Mouse (Mus musculus): ENCODE measurements at regions not wholly inside any gene's neighbourhood (a gene's known extent, or its start where the extent isn't known, plus 50 kb on each side); places are given as distances from the start of the nearest gene placed in this dataset.

DNA sequence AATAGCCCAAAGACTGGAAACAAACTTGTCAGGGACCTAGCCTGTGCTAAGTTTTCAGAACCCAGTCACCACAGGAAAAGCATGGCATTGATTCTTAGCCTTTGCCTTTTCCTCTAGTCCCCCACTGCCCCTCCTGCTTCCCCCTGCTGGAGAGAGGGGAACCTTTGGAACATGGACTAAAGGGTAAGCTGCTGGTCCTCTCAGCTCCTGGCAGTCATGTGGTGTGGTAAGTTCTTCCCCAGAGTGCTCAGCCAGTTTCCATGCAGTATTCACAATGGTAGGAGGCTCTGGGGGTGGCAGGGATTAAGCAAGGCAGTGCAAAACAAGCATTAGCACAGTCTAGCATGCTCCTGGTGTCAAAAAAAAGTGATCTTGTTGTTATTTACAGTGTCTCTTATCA, 470.3 kb downstream of the Bnc2 start:
- Histone ChIP-seq H3K4me3 (ENCODE audit: low read length) (no peak overlapping the region), H3K4me1 (ENCODE audit: control insufficient read depth, insufficient read depth, low read depth, low read length) (peaks cover 4% of the 10 kb centered on the region), H3K9me3 (ENCODE audit: control insufficient read depth, low read length) (no peaks in the 10 kb centered on the region), H3K9ac (ENCODE audit: low read depth, low read length) (no peak overlapping the region), H3K36me3 (ENCODE audit: control insufficient read depth, insufficient read depth, low read length) (no peaks in the 10 kb centered on the region), H3K27ac (ENCODE audit: low read depth, low read length) (no peak overlapping the region), H3K27me3 (replicated peaks; ENCODE audit: control insufficient read depth, insufficient read depth, low read length) (no peaks in the 10 kb centered on the region), H3K4me2 (ENCODE audit: low read length) (no peak overlapping the region)
- ATAC-seq = no peak

DNA sequence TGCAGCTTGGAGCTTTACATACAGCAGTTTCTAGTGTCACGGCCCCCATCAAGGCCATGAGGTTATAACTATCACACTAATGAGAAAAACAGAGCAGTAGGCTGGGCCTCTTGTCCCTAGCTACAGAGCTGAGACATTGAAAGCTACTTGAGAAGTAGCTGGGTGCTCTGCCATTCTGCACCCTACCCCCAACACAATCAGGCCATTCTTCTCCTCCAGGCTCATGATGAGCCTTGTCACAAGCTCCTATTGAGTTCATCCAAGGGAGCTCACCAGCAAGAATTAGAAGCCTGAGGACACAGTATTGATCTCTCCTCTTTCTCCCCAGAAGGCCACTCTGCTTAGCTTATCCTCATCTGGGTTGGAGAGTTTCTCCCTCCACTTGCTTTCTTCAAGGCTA, 466.9 kb downstream of the Bnc2 start:
- no peak for ATAC-seq
- 61% methylated on average over 1 of the region's 1 CpGs for WGBS
- H3K9me3 ChIP-seq (ENCODE audit: control insufficient read depth, low read length) = no peaks in the 10 kb centered on the region
- H3K27ac ChIP-seq (ENCODE audit: low read depth, low read length) = no peak overlapping the region
- H3K36me3 ChIP-seq (ENCODE audit: control insufficient read depth, insufficient read depth, low read length) = no peaks in the 10 kb centered on the region
- no peak overlapping the region for H3K9ac ChIP-seq (ENCODE audit: low read depth, low read length)
- no peaks in the 10 kb centered on the region for H3K4me1 ChIP-seq (ENCODE audit: control insufficient read depth, insufficient read depth, low read depth, low read length)
- no peak overlapping the region for H3K4me3 ChIP-seq (ENCODE audit: low read length)
- no peaks in the 10 kb centered on the region for H3K27me3 ChIP-seq (replicated peaks; ENCODE audit: control insufficient read depth, insufficient read depth, low read length)
- no peak overlapping the region for H3K4me2 ChIP-seq (ENCODE audit: low read length)

DNA sequence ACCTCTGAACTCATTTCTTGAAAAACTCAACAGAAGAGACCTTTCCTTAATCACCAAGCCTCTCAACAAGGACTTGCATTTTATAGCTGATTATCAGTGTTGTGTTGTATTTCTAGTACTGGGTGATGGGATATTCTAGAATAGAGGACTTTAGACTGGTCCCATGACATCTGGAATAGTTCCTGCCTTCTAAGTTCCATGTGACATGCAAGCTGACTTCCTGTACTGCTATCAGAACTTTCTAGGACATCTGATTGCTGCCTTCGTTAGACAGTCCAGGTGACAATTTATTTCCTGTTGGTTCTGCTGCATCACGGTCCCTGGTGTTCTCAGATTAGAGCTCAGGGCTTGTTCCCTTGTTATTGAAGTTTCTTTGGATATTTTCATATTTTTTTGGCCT, 465.5 kb downstream of the Bnc2 start:
- H3K36me3 ChIP-seq (ENCODE audit: control insufficient read depth, insufficient read depth, low read length) = no peaks in the 10 kb centered on the region
- no peak for ATAC-seq
- no peaks in the 10 kb centered on the region for H3K9me3 ChIP-seq (ENCODE audit: control insufficient read depth, low read length)
- no peaks in the 10 kb centered on the region for H3K27me3 ChIP-seq (replicated peaks; ENCODE audit: control insufficient read depth, insufficient read depth, low read length)
- no peak overlapping the region for H3K27ac ChIP-seq (ENCODE audit: low read depth, low read length)
- 87% methylated on average over 2 of the region's 2 CpGs for WGBS
- no peaks in the 10 kb centered on the region for H3K4me1 ChIP-seq (ENCODE audit: control insufficient read depth, insufficient read depth, low read depth, low read length)
- H3K4me2 ChIP-seq (ENCODE audit: low read length) = no peak overlapping the region
- no peak overlapping the region for H3K4me3 ChIP-seq (ENCODE audit: low read length)
- H3K9ac ChIP-seq (ENCODE audit: low read depth, low read length) = no peak overlapping the region

DNA sequence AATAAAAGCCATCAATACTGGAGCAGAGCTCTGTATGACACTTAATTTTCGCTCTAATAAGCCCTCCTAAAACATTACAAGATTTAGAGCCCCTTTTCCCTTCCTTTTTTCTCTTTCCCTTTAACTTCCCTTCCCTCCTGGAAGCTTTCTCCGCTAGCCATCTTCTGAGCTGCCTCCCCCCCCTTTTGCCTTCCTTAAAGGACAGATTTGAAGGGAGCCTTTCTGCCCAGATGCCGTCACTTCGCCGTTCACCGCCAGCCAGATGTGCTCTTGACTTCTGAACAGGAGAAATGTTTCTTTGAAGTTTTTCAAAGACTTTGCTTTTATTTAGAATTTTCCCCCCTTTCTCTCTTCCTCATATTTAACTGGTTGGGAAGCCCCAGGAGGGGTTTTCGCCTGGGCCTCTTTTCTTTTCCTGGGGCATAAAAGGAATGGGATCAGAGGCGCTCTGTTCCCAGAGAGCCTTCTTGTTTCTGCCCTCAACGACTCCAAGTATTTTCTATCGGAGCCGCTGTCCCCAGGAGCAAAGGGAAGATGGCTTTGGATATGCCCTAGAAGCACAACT, 463.7 kb downstream of the Bnc2 start:
- Histone ChIP-seq H3K9me3 (ENCODE audit: control insufficient read depth, low read length) (no peaks in the 10 kb centered on the region), H3K27ac (ENCODE audit: low read depth, low read length) (no peak overlapping the region), H3K4me3 (ENCODE audit: low read length) (no peak overlapping the region), H3K9ac (ENCODE audit: low read depth, low read length) (no peak overlapping the region), H3K4me1 (ENCODE audit: control insufficient read depth, insufficient read depth, low read depth, low read length) (no peaks in the 10 kb centered on the region), H3K4me2 (ENCODE audit: low read length) (no peak overlapping the region), H3K36me3 (ENCODE audit: control insufficient read depth, insufficient read depth, low read length) (no peaks in the 10 kb centered on the region), H3K27me3 (replicated peaks; ENCODE audit: control insufficient read depth, insufficient read depth, low read length) (no peaks in the 10 kb centered on the region)
- 40% methylated on average over 11 of the region's 11 CpGs for WGBS
- no peak for ATAC-seq

GRCm38 (mm10) chr4:84212004-84212403, 463.1 kb downstream of the Bnc2 start:
- Histone ChIP-seq H3K4me1 (ENCODE audit: control insufficient read depth, insufficient read depth, low read depth, low read length) (no peaks in the 10 kb centered on the region), H3K27ac (ENCODE audit: low read depth, low read length) (no peak overlapping the region), H3K9me3 (ENCODE audit: control insufficient read depth, low read length) (no peaks in the 10 kb centered on the region), H3K36me3 (ENCODE audit: control insufficient read depth, insufficient read depth, low read length) (no peaks in the 10 kb centered on the region), H3K4me2 (ENCODE audit: low read length) (no peak overlapping the region), H3K27me3 (replicated peaks; ENCODE audit: control insufficient read depth, insufficient read depth, low read length) (no peaks in the 10 kb centered on the region), H3K4me3 (ENCODE audit: low read length) (no peak overlapping the region), H3K9ac (ENCODE audit: low read depth, low read length) (no peak overlapping the region)
- peak; percentile 83 for ATAC-seq
- WGBS = 56% methylated on average over 6 of the region's 6 CpGs

- Histone ChIP-seq H3K27me3 (replicated peaks; ENCODE audit: control insufficient read depth, insufficient read depth, low read length) (no peaks in the 10 kb centered on the region), H3K9me3 (ENCODE audit: control insufficient read depth, low read length) (no peaks in the 10 kb centered on the region), H3K27ac (ENCODE audit: low read depth, low read length) (no peak overlapping the region), H3K4me1 (ENCODE audit: control insufficient read depth, insufficient read depth, low read depth, low read length) (no peaks in the 10 kb centered on the region), H3K4me2 (ENCODE audit: low read length) (no peak overlapping the region), H3K4me3 (ENCODE audit: low read length) (no peak overlapping the region), H3K9ac (ENCODE audit: low read depth, low read length) (no peak overlapping the region), H3K36me3 (ENCODE audit: control insufficient read depth, insufficient read depth, low read length) (no peaks in the 10 kb centered on the region)
- no peak for ATAC-seq
- 78% methylated on average over 8 of the region's 8 CpGs for WGBS
Observed at GRCm38 (mm10) chr4:84214523-84214922, 460.6 kb downstream of the Bnc2 start.

GRCm38 (mm10) chr4:84218961-84219360, 456.1 kb downstream of the Bnc2 start:
- WGBS = 85% methylated on average over 4 of the region's 4 CpGs
- Histone ChIP-seq H3K36me3 (ENCODE audit: control insufficient read depth, insufficient read depth, low read length) (no peaks in the 10 kb centered on the region), H3K27ac (ENCODE audit: low read depth, low read length) (no peak overlapping the region), H3K9ac (ENCODE audit: low read depth, low read length) (no peak overlapping the region), H3K4me3 (ENCODE audit: low read length) (no peak overlapping the region), H3K4me2 (ENCODE audit: low read length) (no peak overlapping the region), H3K9me3 (ENCODE audit: control insufficient read depth, low read length) (no peaks in the 10 kb centered on the region), H3K4me1 (ENCODE audit: control insufficient read depth, insufficient read depth, low read depth, low read length) (no peaks in the 10 kb centered on the region), H3K27me3 (replicated peaks; ENCODE audit: control insufficient read depth, insufficient read depth, low read length) (no peaks in the 10 kb centered on the region)
- no peak for ATAC-seq

GRCm38 (mm10) chr4:84222057-84222717, 452.9 kb downstream of the Bnc2 start:
- H3K4me2 ChIP-seq (ENCODE audit: low read length) = no peak overlapping the region
- no peak overlapping the region for H3K27ac ChIP-seq (ENCODE audit: low read depth, low read length)
- H3K4me3 ChIP-seq (ENCODE audit: low read length) = no peak overlapping the region
- WGBS = 41% methylated on average over 4 of the region's 4 CpGs
- no peaks in the 10 kb centered on the region for H3K9me3 ChIP-seq (ENCODE audit: control insufficient read depth, low read length)
- H3K9ac ChIP-seq (ENCODE audit: low read depth, low read length) = no peak overlapping the region
- H3K36me3 ChIP-seq (ENCODE audit: control insufficient read depth, insufficient read depth, low read length) = no peaks in the 10 kb centered on the region
- H3K27me3 ChIP-seq (replicated peaks; ENCODE audit: control insufficient read depth, insufficient read depth, low read length) = no peaks in the 10 kb centered on the region
- no peak for ATAC-seq
- no peaks in the 10 kb centered on the region for H3K4me1 ChIP-seq (ENCODE audit: control insufficient read depth, insufficient read depth, low read depth, low read length)

- no peak for ATAC-seq
- 74% methylated on average over 11 of the region's 11 CpGs for WGBS
- no peak overlapping the region for H3K27ac ChIP-seq (ENCODE audit: low read depth, low read length)
- H3K4me3 ChIP-seq (ENCODE audit: low read length) = no peak overlapping the region
- no peaks in the 10 kb centered on the region for H3K36me3 ChIP-seq (ENCODE audit: control insufficient read depth, insufficient read depth, low read length)
- H3K4me2 ChIP-seq (ENCODE audit: low read length) = no peak overlapping the region
- H3K9me3 ChIP-seq (ENCODE audit: control insufficient read depth, low read length) = no peaks in the 10 kb centered on the region
- H3K4me1 ChIP-seq (ENCODE audit: control insufficient read depth, insufficient read depth, low read depth, low read length) = no peaks in the 10 kb centered on the region
- no peak overlapping the region for H3K9ac ChIP-seq (ENCODE audit: low read depth, low read length)
- H3K27me3 ChIP-seq (replicated peaks; ENCODE audit: control insufficient read depth, insufficient read depth, low read length) = no peaks in the 10 kb centered on the region
Observed at GRCm38 (mm10) chr4:84222805-84223335, 452.2 kb downstream of the Bnc2 start.
